Mouse (Mus musculus): ENCODE data around the gene Gm29609. TPM values are rescaled to one million over a fixed set of nuclear protein-coding genes. Genes with fewer than 3 reads are reported as not detected.

Gm29609 gene
- total and polyA plus RNA-seq, 3 experiments, result 0.57 to 2.7 (median 1.2) TPM

- Histone ChIP-seq H3K79me2 (replicated peaks; ENCODE audit: control insufficient read depth, extremely low read depth, insufficient read depth, poor library complexity, severe bottlenecking) (no peaks in the 10 kb centered on the region), H3K36me3 (replicated peaks in 1 of 2; ENCODE audit: control insufficient read depth in 1 of 2, insufficient read depth in 1 of 2, low read length in 1 of 2) (peaks cover 35 to 65% of the 10 kb centered on the region in 2 experiments), H3K27ac (ENCODE audit: insufficient read depth, low read depth) (no peak overlapping the region), H3K27me3 (replicated peaks) (no peaks in the 10 kb centered on the region), H3K4me2 (ENCODE audit: insufficient read depth, low read depth, poor library complexity, severe bottlenecking) (no peak overlapping the region), H3K9ac (ENCODE audit: insufficient read depth, low read depth) (no peak overlapping the region), H3K9me3 (replicated peaks; ENCODE audit: low read length) (no peaks in the 10 kb centered on the region), H3K4me3 (replicated peaks in 1 of 3; ENCODE audit: low read depth in 2 of 3, low read length in 2 of 3, poor library complexity in 1 of 3) (no peak overlapping the region), H3K4me1 (ENCODE audit: control insufficient read depth in 1 of 2, insufficient read depth in 2 of 2) (peaks cover 3 to 24% of the 10 kb centered on the region in 2 experiments; a peak in 2 of 4 replicates)
- in situ Hi-C loops (cut with MboI; ENCODE audit: low pct_ligation_motif_present, low pct_unique_long_range_greater_than_20kb, low sequenced_read_pairs), result no loop called here
- no peak for TF ChIP-seq POLR2A (IDR thresholded peaks at IDR 0.05; ENCODE audit: low read depth, low read length)
- TF ChIP-seq JUND (conservative IDR thresholded peaks at IDR 0.05; ENCODE audit: low read depth, low read length), result no peak
- no peak for TF ChIP-seq HCFC1 (IDR thresholded peaks at IDR 0.05; ENCODE audit: low read depth, low read length)
- TF ChIP-seq NELFE (IDR thresholded peaks at IDR 0.05; ENCODE audit: low read depth, low read length), result no peak
- dilution Hi-C loops (cut with MboI; ENCODE audit: extremely low pct_ligation_motif_present, extremely low pct_unique_long_range_greater_than_20kb, low sequenced_read_pairs), result no loop called here
- DNase-seq (ENCODE audit: extremely low read depth), result no peak
These were observed 29.9 kb downstream of the Gm29609 start for GRCm38 (mm10) chr5:31149781-31150180.

- dilution Hi-C loops (cut with MboI; ENCODE audit: extremely low pct_ligation_motif_present, extremely low pct_unique_long_range_greater_than_20kb, low sequenced_read_pairs) (no loop called here), in situ Hi-C loops (cut with MboI; ENCODE audit: low pct_ligation_motif_present, low pct_unique_long_range_greater_than_20kb, low sequenced_read_pairs) (no loop called here)
- no peak for DNase-seq (ENCODE audit: extremely low read depth)
- Histone ChIP-seq H3K9ac (ENCODE audit: insufficient read depth, low read depth) (no peak overlapping the region), H3K4me3 (replicated peaks in 1 of 3; ENCODE audit: low read depth in 2 of 3, low read length in 2 of 3, poor library complexity in 1 of 3) (no peak overlapping the region), H3K4me2 (ENCODE audit: insufficient read depth, low read depth, poor library complexity, severe bottlenecking) (no peak overlapping the region), H3K4me1 (ENCODE audit: control insufficient read depth in 1 of 2, insufficient read depth in 2 of 2) (no peaks in the 10 kb centered on the region), H3K79me2 (replicated peaks; ENCODE audit: control insufficient read depth, extremely low read depth, insufficient read depth, poor library complexity, severe bottlenecking) (no peaks in the 10 kb centered on the region), H3K27ac (ENCODE audit: insufficient read depth, low read depth) (no peak overlapping the region), H3K27me3 (replicated peaks) (no peaks in the 10 kb centered on the region), H3K36me3 (replicated peaks in 1 of 2; ENCODE audit: control insufficient read depth in 1 of 2, insufficient read depth in 1 of 2, low read length in 1 of 2) (peaks cover 10 to 23% of the 10 kb centered on the region in 2 experiments), H3K9me3 (replicated peaks; ENCODE audit: low read length) (no peaks in the 10 kb centered on the region)
- TF ChIP-seq IRF4 (IDR thresholded peaks at IDR 0.05; ENCODE audit: low read depth, low read length) (no peak), HCFC1 (IDR thresholded peaks at IDR 0.05; ENCODE audit: low read depth, low read length) (no peak), USF2 (conservative IDR thresholded peaks at IDR 0.05; ENCODE audit: low read depth, low read length) (no peak)
These were observed 40.7 kb downstream of the Gm29609 start for GRCm38 (mm10) chr5:31138968-31139425.

GRCm38 (mm10) chr5:31138241-31138967, 41.3 kb downstream of the Gm29609 start, which contains the start of gene Ucn:
Ucn (minus strand) TSS chr5:31138829.
- peaks cover 9 to 18% of the 10 kb centered on the region in 2 experiments for H3K36me3 ChIP-seq (replicated peaks in 1 of 2; ENCODE audit: control insufficient read depth in 1 of 2, insufficient read depth in 1 of 2, low read length in 1 of 2)
- H3K4me1 ChIP-seq (ENCODE audit: control insufficient read depth in 1 of 2, insufficient read depth in 2 of 2), result no peaks in the 10 kb centered on the region
- dilution Hi-C loops (cut with MboI; ENCODE audit: extremely low pct_ligation_motif_present, extremely low pct_unique_long_range_greater_than_20kb, low sequenced_read_pairs) (no loop called here), in situ Hi-C loops (cut with MboI; ENCODE audit: low pct_ligation_motif_present, low pct_unique_long_range_greater_than_20kb, low sequenced_read_pairs) (no loop called here)
- TF ChIP-seq POLR2A (IDR thresholded peaks at IDR 0.05; ENCODE audit: low read depth, low read length) (no peak), ZNF384 (IDR thresholded peaks at IDR 0.05; ENCODE audit: low read depth, low read length) (no peak), ETS1 (conservative IDR thresholded peaks at IDR 0.05; ENCODE audit: low read depth, low read length) (no peak), HCFC1 (IDR thresholded peaks at IDR 0.05; ENCODE audit: low read depth, low read length) (no peak), UBTF (IDR thresholded peaks at IDR 0.05; ENCODE audit: low read depth, low read length) (no peak), JUND (conservative IDR thresholded peaks at IDR 0.05; ENCODE audit: low read depth, low read length) (no peak), USF2 (conservative IDR thresholded peaks at IDR 0.05; ENCODE audit: low read depth, low read length) (no peak), CHD2 (IDR thresholded peaks at IDR 0.05; ENCODE audit: low read length) (no peak), TBP (conservative IDR thresholded peaks at IDR 0.05; ENCODE audit: low read depth, low read length) (no peak), TCF12 (IDR thresholded peaks at IDR 0.05; ENCODE audit: low read depth, low read length) (no peak), MYC (IDR thresholded peaks at IDR 0.05; ENCODE audit: low read depth, low read length) (no peak), USF1 (IDR thresholded peaks at IDR 0.05; ENCODE audit: low read depth, low read length) (no peak), NRF1 (IDR thresholded peaks at IDR 0.05; ENCODE audit: low read depth, low read length) (no peak), E2F4 (IDR thresholded peaks at IDR 0.05; ENCODE audit: insufficient replicate concordance, low read depth, low read length) (no peak), SMC3 (IDR thresholded peaks at IDR 0.05; ENCODE audit: low read depth, low read length) (no peak), ZMIZ1 (IDR thresholded peaks at IDR 0.05; ENCODE audit: low read depth, low read length) (no peak), RCOR1 (conservative IDR thresholded peaks at IDR 0.05; ENCODE audit: low read depth, low read length) (no peak), SIN3A (IDR thresholded peaks at IDR 0.05; ENCODE audit: low read length) (no peak)
- no peak for DNase-seq (ENCODE audit: extremely low read depth)
- H3K4me3 ChIP-seq (replicated peaks in 1 of 3; ENCODE audit: low read depth in 2 of 3, low read length in 2 of 3, poor library complexity in 1 of 3), result no peak within 1 kb of the TSS
- no peak within 1 kb of the TSS for H3K9ac ChIP-seq (ENCODE audit: insufficient read depth, low read depth)
- no peaks in the 10 kb centered on the region for H3K27me3 ChIP-seq (replicated peaks)
- no peak within 1 kb of the TSS for H3K27ac ChIP-seq (ENCODE audit: insufficient read depth, low read depth)
- no peak within 1 kb of the TSS for H3K4me2 ChIP-seq (ENCODE audit: insufficient read depth, low read depth, poor library complexity, severe bottlenecking)
- H3K79me2 ChIP-seq (replicated peaks; ENCODE audit: control insufficient read depth, extremely low read depth, insufficient read depth, poor library complexity, severe bottlenecking), result no peaks in the 10 kb centered on the region
- no peaks in the 10 kb centered on the region for H3K9me3 ChIP-seq (replicated peaks; ENCODE audit: low read length)
